In genomic region chr11:100959464-100959810, GRCm38 (mm10) we compare ENCODE assay signal across 8 mouse cellular contexts. TPM values are rescaled to one million over a fixed set of nuclear protein-coding genes. Genes with fewer than 3 reads are reported as not detected.
DNase-seq lines count a peak whose midpoint lies in the region; ATAC-seq and TF ChIP-seq lines count a peak whose summit lies in the region.

No protein-coding gene starts in this region.

- peak overlapping the region; percentile 6 for H3K4me2 ChIP-seq in liver, embryonic 14.5 days (ENCODE audit: low read depth)
- H3K4me2 ChIP-seq in neural tube, embryonic 12.5 days (replicated peaks) = peak overlapping the region; percentile 48

- H3K9ac ChIP-seq in liver, embryonic 14.5 days (replicated peaks) = no peak overlapping the region
- no peak overlapping the region for H3K9ac ChIP-seq in neural tube, embryonic 12.5 days

- H3K9me3 ChIP-seq in liver, embryonic 14.5 days (ENCODE audit: control insufficient read depth, low read length) = no peaks in the 10 kb centered on the region
- no peaks in the 10 kb centered on the region for H3K9me3 ChIP-seq in neural tube, embryonic 12.5 days

- H3K27me3 ChIP-seq in liver, embryonic 14.5 days (ENCODE audit: control insufficient read depth, insufficient read depth, low read length) = no peaks in the 10 kb centered on the region
- H3K27me3 ChIP-seq in neural tube, embryonic 12.5 days (replicated peaks) = peaks cover 33% of the 10 kb centered on the region

- peaks cover 7 to 13% of the 10 kb centered on the region in 2 experiments; a peak in 3 of 4 replicates for H3K4me1 ChIP-seq in liver, embryonic 14.5 days (replicated peaks; ENCODE audit: control insufficient read depth in 2 of 2, insufficient read depth in 2 of 2, low read length in 1 of 2)
- H3K4me1 ChIP-seq in neural tube, embryonic 12.5 days = peaks cover 11% of the 10 kb centered on the region

- peak; percentile 66 for DNase-seq in urinary bladder, postnatal 25 days (ENCODE audit: low spot score)
- no peak for DNase-seq in urinary bladder, adult 2 months (ENCODE audit: low spot score)
- DNase-seq in cerebellum, postnatal 25 days = peak; percentile 63 to 79
- DNase-seq in kidney, adult 18-20 months = peak; percentile 78
- DNase-seq in liver, embryonic 14.5 days (ENCODE audit: low read depth in 3 of 3, low spot score in 3 of 3) = peak in 1 of 3 experiments; percentile 54
- peak; percentile 47 for DNase-seq in yolk sac, embryonic 10.5 days (ENCODE audit: low spot score)

- H3K36me3 ChIP-seq in liver, embryonic 14.5 days (replicated peaks; ENCODE audit: control insufficient read depth, insufficient read depth, low read depth) = no peaks in the 10 kb centered on the region
- no peaks in the 10 kb centered on the region for H3K36me3 ChIP-seq in neural tube, embryonic 12.5 days

- 0 out of 2 replicates have a peak, but pooled peaks have one; percentile 16 for ATAC-seq in granulocyte monocyte progenitor cell, adult 5-6 weeks (replicated peaks; ENCODE audit: poor library complexity, severe bottlenecking)
- 0 out of 2 replicates have a peak, but pooled peaks have one; percentile 21 for ATAC-seq in liver, embryonic 14.5 days (ENCODE audit: insufficient read depth)
- ATAC-seq in neural tube, embryonic 12.5 days (ENCODE audit: low FRiP score, low read depth) = no peak

- no peak for TF ChIP-seq EP300 in liver, embryonic 14.5 days (IDR thresholded peaks at IDR 0.05; ENCODE audit: low read depth)

- no peak overlapping the region for H3K4me3 ChIP-seq in liver, embryonic 14.5 days (ENCODE audit: insufficient read depth in 1 of 2, low read depth in 2 of 2, low read length in 2 of 2)
- H3K4me3 ChIP-seq in neural tube, embryonic 12.5 days = no peak overlapping the region

- peak; percentile 67 for TF ChIP-seq CTCF in liver, embryonic 14.5 days (IDR thresholded peaks at IDR 0.05; ENCODE audit: low read depth)

- WGBS in liver, embryonic 14.5 days (ENCODE audit: insufficient replicate concordance) = 7% methylated on average over 14 of the region's 14 CpGs
- WGBS in neural tube, embryonic 12.5 days = 4% methylated on average over 14 of the region's 14 CpGs

- H3K27ac ChIP-seq in liver, embryonic 14.5 days = no peak overlapping the region
- no peak overlapping the region for H3K27ac ChIP-seq in neural tube, embryonic 12.5 days

RNA-seq across cellular contexts. Expression of gene Cavin1, which starts 11.2 kb away (rescaled TPM):
- polyA plus RNA-seq in urinary bladder, adult 2 months (2012; rRNA removed) = 284 and 420 TPM in 2 replicates
- total RNA-seq in granulocyte monocyte progenitor cell, adult 5-6 weeks (2014; fragmentation: Nextera tagmentation) = 1.1 and 1.5 TPM in 2 replicates
- total RNA-seq in granulocyte monocyte progenitor cell, adult 5-6 weeks (2017) = 0.93 and 1.6 TPM in 2 replicates
- 5.0 and 7.0 TPM in 2 replicates for polyA plus RNA-seq in liver, embryonic 14.5 days (2012; rRNA removed)
- 8.1 and 8.7 TPM in 2 replicates for polyA plus RNA-seq in liver, embryonic 14.5 days (2014; fragmentation: Nextera tagmentation; extraction: Ambion mirVana)
- polyA plus RNA-seq in neural tube, embryonic 12.5 days (2016; fragmentation: Nextera tagmentation; extraction: Ambion mirVana) = 35.0 and 36.0 TPM in 2 replicates

RNA-seq across cellular contexts. Expression of gene Stat3, which starts 20.1 kb away (rescaled TPM):
- polyA plus RNA-seq in urinary bladder, adult 2 months (2012; rRNA removed) = 91.2 and 103 TPM in 2 replicates
- total RNA-seq in granulocyte monocyte progenitor cell, adult 5-6 weeks (2014; fragmentation: Nextera tagmentation) = 51.6 and 54.7 TPM in 2 replicates
- 52.1 and 80.7 TPM in 2 replicates for total RNA-seq in granulocyte monocyte progenitor cell, adult 5-6 weeks (2017)
- polyA plus RNA-seq in liver, embryonic 14.5 days (2012; rRNA removed) = 15.0 and 17.7 TPM in 2 replicates
- 27.2 and 27.4 TPM in 2 replicates for polyA plus RNA-seq in liver, embryonic 14.5 days (2014; fragmentation: Nextera tagmentation; extraction: Ambion mirVana)
- 58.8 and 66.9 TPM in 2 replicates for polyA plus RNA-seq in neural tube, embryonic 12.5 days (2016; fragmentation: Nextera tagmentation; extraction: Ambion mirVana)

RNA-seq across cellular contexts. Expression of gene Atp6v0a1, which starts 49.8 kb away (rescaled TPM):
- polyA plus RNA-seq in urinary bladder, adult 2 months (2012; rRNA removed) = 66.9 and 74.1 TPM in 2 replicates
- total RNA-seq in granulocyte monocyte progenitor cell, adult 5-6 weeks (2014; fragmentation: Nextera tagmentation) = 42.7 and 66.2 TPM in 2 replicates
- total RNA-seq in granulocyte monocyte progenitor cell, adult 5-6 weeks (2017) = 16.8 and 17.9 TPM in 2 replicates
- 28.3 and 29.5 TPM in 2 replicates for polyA plus RNA-seq in liver, embryonic 14.5 days (2012; rRNA removed)
- 37.8 and 40.3 TPM in 2 replicates for polyA plus RNA-seq in liver, embryonic 14.5 days (2014; fragmentation: Nextera tagmentation; extraction: Ambion mirVana)
- polyA plus RNA-seq in neural tube, embryonic 12.5 days (2016; fragmentation: Nextera tagmentation; extraction: Ambion mirVana) = 71.1 and 81.7 TPM in 2 replicates
